Mouse (Mus musculus) liver, adult 2 months (tissue): ENCODE data around the gene Lgr6. TPM values are rescaled to one million over a fixed set of nuclear protein-coding genes. Genes with fewer than 3 reads are reported as not detected.

ENCODE experiments used
- DNase-seq: peaks from one replicate; pipeline ENCODE4 v3.0.0-alpha.2; 2011; ENCODE audit warnings: low read depth, low spot score; ENCODE audit errors: extremely low read depth
- H3K27ac ChIP-seq: fragments of 200-500 bp; replicated peaks from 2 replicates; pipeline ENCODE4 v1.5.1; 2012; ENCODE audit warnings: low read depth, mild to moderate bottlenecking, control low read depth, inconsistent platforms, low read length; ENCODE audit not compliant: insufficient read depth
- H3K27me3 ChIP-seq: fragments of 200-500 bp; 2 replicates; pipeline ENCODE4 v1.6.1; 2012; ENCODE audit warnings: mild to moderate bottlenecking, moderate library complexity, low read length, inconsistent platforms; ENCODE audit not compliant: control insufficient read depth, insufficient read depth
- H3K36me3 ChIP-seq: fragments of 200-500 bp; 2 replicates; pipeline ENCODE4 v1.6.1; 2012; ENCODE audit warnings: low read length, inconsistent platforms; ENCODE audit not compliant: control insufficient read depth, insufficient read depth
- H3K4me1 ChIP-seq: fragments of 200-500 bp; 2 replicates; pipeline ENCODE4 v1.6.1; 2011; ENCODE audit warnings: low read length; ENCODE audit not compliant: control insufficient read depth, insufficient read depth
- H3K4me3 ChIP-seq: fragments of 200-500 bp; 2 replicates; pipeline ENCODE4 v1.5.1; 2011; ENCODE audit warnings: low read depth, mild to moderate bottlenecking, control low read depth, low read length, moderate library complexity; ENCODE audit not compliant: insufficient read depth
- H3K79me2 ChIP-seq: fragments of 200-500 bp; 2 replicates; pipeline ENCODE4 v1.6.1; 2012; ENCODE audit warnings: inconsistent platforms, mild to moderate bottlenecking, low read length, moderate library complexity; ENCODE audit not compliant: control insufficient read depth, insufficient read depth
- H3K9ac ChIP-seq: fragments of 200-500 bp; 2 replicates; pipeline ENCODE4 v1.6.1; 2012; ENCODE audit warnings: low read depth, mild to moderate bottlenecking, control low read depth, inconsistent platforms, low read length
- CTCF ChIP-seq: fragments of 200-500 bp; IDR thresholded peaks from 2 replicates; pipeline ENCODE4 v1.5.1; 2011; ENCODE audit warnings: low read depth, low read length, control low read depth
- POLR2A ChIP-seq: fragments of 200-500 bp; IDR thresholded peaks from 2 replicates; pipeline ENCODE4 v1.6.1; 2011; ENCODE audit warnings: low read length, control low read depth; ENCODE audit not compliant: insufficient read depth; ENCODE audit errors: extremely low read depth
- WGBS: fragments of 180-500 bp; shearing (Covaris S2); methylation state at CpG from one replicate; pipeline ENCODE4 v1.1.7; 2018; 5-methylcytosine and 5-hydroxymethylcytosine counted together
- polyA plus RNA-seq: library from polyadenylated mRNA; depleted of rRNA; stranded (reverse); fragments of >200 nt; gene quantifications from 2 replicates; pipeline ENCODE4 v1.2.3, GENCODE M21; 2012
- total RNA-seq: library from RNA; depleted of rRNA; stranded (reverse); fragments of >200 nt; gene quantifications from 2 replicates; pipeline ENCODE4 v1.2.3, GENCODE M21; 2014

The Lgr6 gene
- total and polyA plus RNA-seq, 2 experiments: under 0.01 TPM; not detected in 1

- 71% methylated on average over 3 of the region's 3 CpGs for WGBS
- no peak for DNase-seq
Measured at GRCm38 (mm10) chr1:135009833-135010232, 95.2 kb downstream of the Lgr6 start.

GRCm38 (mm10) chr1:135005696-135006095 lies 99.4 kb downstream of the Lgr6 start:
- Histone ChIP-seq H3K27ac (no peak overlapping the region), H3K27me3 (no peaks in the 10 kb centered on the region)

More at GRCm38 (mm10) chr1:135009833-135010232, 95.2 kb downstream of the Lgr6 start:
- H3K79me2 ChIP-seq: no peaks in the 10 kb centered on the region
- H3K9ac ChIP-seq: no peak overlapping the region
- no peaks in the 10 kb centered on the region for H3K27me3 ChIP-seq
- no peak overlapping the region for H3K4me3 ChIP-seq
- H3K27ac ChIP-seq: no peak overlapping the region
- no peaks in the 10 kb centered on the region for H3K36me3 ChIP-seq
- no peaks in the 10 kb centered on the region for H3K4me1 ChIP-seq
- TF ChIP-seq POLR2A (no peak), CTCF (no peak)

GRCm38 (mm10) chr1:135003346-135003745 lies 101.7 kb downstream of the Lgr6 start:
- DNase-seq: no peak
- no peaks in the 10 kb centered on the region for H3K79me2 ChIP-seq
- H3K36me3 ChIP-seq: no peaks in the 10 kb centered on the region
- WGBS: 79% methylated on average over 4 of the region's 4 CpGs
- H3K9ac ChIP-seq: no peak overlapping the region
- H3K4me1 ChIP-seq: no peaks in the 10 kb centered on the region
- H3K27me3 ChIP-seq: no peaks in the 10 kb centered on the region
- H3K4me3 ChIP-seq: no peak overlapping the region
- no peak overlapping the region for H3K27ac ChIP-seq
- TF ChIP-seq CTCF (no peak), POLR2A (no peak)

More at GRCm38 (mm10) chr1:135005696-135006095, 99.4 kb downstream of the Lgr6 start:
- DNase-seq: no peak
- no peaks in the 10 kb centered on the region for H3K79me2 ChIP-seq
- TF ChIP-seq POLR2A (no peak), CTCF (no peak)
- H3K36me3 ChIP-seq: no peaks in the 10 kb centered on the region
- H3K9ac ChIP-seq: no peak overlapping the region
- no peak overlapping the region for H3K4me3 ChIP-seq
- 75% methylated on average over 7 of the region's 7 CpGs for WGBS
- H3K4me1 ChIP-seq: no peaks in the 10 kb centered on the region

- Histone ChIP-seq H3K4me1 (no peaks in the 10 kb centered on the region), H3K36me3 (no peaks in the 10 kb centered on the region), H3K27ac (no peak overlapping the region), H3K4me3 (no peak overlapping the region), H3K27me3 (no peaks in the 10 kb centered on the region), H3K9ac (no peak overlapping the region), H3K79me2 (no peaks in the 10 kb centered on the region)
- 82% methylated on average over 9 of the region's 9 CpGs for WGBS
- no peak for DNase-seq
- TF ChIP-seq CTCF: no peak
- no peak for TF ChIP-seq POLR2A
Measured at GRCm38 (mm10) chr1:135000527-135000926, 104.5 kb downstream of the Lgr6 start.

- no peaks in the 10 kb centered on the region for H3K27me3 ChIP-seq
- 86% methylated on average over 8 of the region's 8 CpGs for WGBS
- H3K27ac ChIP-seq: no peak overlapping the region
- H3K36me3 ChIP-seq: no peaks in the 10 kb centered on the region
- H3K9ac ChIP-seq: no peak overlapping the region
- H3K4me3 ChIP-seq: no peak overlapping the region
- no peak for DNase-seq
- no peaks in the 10 kb centered on the region for H3K4me1 ChIP-seq
- TF ChIP-seq CTCF (no peak), POLR2A (no peak)
- no peaks in the 10 kb centered on the region for H3K79me2 ChIP-seq
Measured at GRCm38 (mm10) chr1:134998231-134998630, 106.8 kb downstream of the Lgr6 start.

- no peak for DNase-seq
- Histone ChIP-seq H3K4me1 (no peaks in the 10 kb centered on the region), H3K27ac (no peak overlapping the region), H3K27me3 (no peaks in the 10 kb centered on the region), H3K79me2 (no peaks in the 10 kb centered on the region), H3K36me3 (no peaks in the 10 kb centered on the region), H3K9ac (no peak overlapping the region), H3K4me3 (no peak overlapping the region)
- 76% methylated on average over 5 of the region's 5 CpGs for WGBS
- no peak for TF ChIP-seq POLR2A
- no peak for TF ChIP-seq CTCF
Measured at GRCm38 (mm10) chr1:134997568-134997967, 107.5 kb downstream of the Lgr6 start.
